Mouse (Mus musculus): ENCODE measurements around the gene Fam72a. TPM values are rescaled to one million over a fixed set of nuclear protein-coding genes. Genes with fewer than 3 reads are reported as not detected.

The Fam72a gene
- total RNA-seq, 2 experiments from 2014 or later, result 1.3 TPM

DNA sequence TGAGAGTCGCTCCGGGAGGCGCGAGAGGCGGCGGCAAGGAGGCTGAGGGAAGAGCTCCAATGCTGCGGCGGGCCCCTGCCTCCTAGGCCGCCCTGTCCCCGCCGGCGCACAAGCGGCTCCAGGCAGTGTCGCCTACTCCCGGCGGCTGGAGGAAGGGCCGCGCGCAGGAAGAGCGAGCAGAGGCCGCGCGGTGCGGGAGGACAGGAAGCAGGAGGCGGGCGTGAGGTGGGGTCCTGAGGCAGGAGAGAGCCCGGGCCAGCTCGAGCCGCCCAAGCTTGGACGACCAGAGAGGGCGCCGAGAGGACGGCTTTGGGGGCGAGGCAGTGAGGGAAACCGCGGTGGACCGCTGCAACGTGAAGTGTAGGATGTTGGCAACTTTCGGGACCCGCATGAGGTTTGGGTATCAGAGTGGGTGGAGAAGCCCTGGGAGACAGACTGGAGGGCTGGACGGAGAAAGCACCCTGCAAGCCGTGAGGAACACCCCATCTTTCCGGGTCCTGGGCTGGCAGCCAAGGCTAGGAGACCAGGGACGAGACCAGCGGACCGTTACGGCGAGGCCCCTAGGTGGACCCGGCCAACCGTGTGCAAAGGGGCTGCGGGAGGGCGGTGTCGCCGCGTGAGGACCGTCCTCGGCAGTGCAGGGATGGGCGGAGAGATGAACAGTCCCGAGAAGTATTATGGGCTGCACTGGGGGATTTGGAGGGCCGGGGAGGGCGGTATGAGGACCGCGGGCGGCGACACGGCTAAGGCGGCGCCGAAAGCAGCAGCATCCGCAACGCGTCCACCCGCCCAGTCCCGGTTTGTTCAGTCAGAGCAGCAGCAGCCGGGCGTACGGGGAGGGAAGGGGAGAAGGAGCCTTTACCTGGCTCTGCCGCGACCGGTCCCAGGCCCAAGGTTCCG, 1.1 kb upstream of the Fam72a start:
- peak in 1 of 2 experiments; percentile 52 for DNase-seq (ENCODE audit: low spot score in 2 of 2)

DNA sequence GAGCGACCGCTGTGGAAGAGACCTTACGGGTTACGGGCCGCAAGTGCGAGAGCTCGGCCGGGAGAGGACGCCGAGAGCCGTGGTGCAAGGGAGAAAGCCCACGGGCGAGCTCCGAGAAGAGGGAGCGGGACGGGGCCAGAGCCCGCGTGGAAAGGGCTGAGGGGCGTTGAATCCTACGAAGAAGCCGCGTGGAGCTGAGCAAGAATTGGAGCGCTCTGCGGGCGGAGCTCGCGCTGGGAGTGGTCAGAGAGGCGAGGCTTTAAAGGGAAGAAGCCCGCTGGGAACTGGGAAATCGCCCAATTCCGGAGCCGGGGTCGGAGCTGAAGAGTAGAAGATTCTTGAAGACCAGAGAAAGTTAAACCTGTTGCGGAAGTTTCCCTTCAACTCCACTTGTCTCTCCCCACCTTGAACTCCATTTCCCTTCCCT, 391 bp downstream of the Fam72a start:
- DNase-seq (ENCODE audit: low spot score in 2 of 2), result peak in 1 of 2 experiments; percentile 39

DNA sequence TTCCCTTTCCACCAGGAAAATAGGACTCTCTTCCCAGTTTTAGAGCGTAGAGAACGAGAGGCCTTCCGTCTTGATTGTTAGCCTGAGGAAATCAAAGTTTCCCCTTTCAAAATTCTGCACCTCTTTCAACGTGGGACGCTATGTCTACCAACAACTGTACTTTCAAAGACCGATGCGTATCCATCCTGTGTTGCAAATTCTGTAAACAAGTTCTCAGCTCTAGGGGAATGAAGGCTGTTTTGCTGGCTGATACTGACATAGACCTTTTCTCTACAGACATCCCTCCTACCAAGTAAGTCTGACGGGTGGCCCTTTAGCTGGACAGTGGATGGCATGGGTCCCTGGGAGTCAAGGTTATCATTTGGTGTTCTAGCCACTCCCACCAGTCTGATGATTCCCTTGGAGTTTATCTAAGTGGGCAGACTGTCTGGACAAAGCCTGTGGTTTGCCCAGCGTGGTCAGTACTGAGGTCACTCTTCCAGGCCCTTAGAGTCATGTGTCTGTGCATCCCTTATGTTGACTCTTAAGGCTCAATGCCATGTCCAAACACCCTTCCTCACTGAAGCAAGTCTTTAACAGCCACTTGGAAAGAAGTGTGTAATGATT, 961 bp downstream of the Fam72a start:
- DNase-seq (ENCODE audit: low spot score in 2 of 2), result no peak

DNA sequence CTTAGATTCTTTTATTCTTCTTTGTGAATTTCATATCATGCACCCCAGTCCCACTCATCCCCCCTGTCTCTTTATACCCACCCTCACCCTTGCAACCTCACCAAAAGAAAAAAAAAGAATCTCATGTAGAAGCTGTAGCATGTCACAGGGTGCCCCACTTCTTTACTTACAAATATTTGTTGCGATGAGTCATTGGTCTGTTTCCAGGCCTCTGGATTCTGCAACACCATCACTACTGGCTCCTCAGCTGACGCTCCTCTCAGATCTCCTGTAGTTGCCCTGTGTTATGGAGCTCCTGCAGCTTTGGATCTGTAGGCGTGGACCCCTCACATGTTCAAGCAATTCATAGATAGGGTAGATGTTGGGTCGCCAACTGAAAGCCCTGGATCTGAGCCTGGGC, 12.1 kb downstream of the Fam72a start:
- DNase-seq (ENCODE audit: low spot score in 2 of 2), result no peak

DNA sequence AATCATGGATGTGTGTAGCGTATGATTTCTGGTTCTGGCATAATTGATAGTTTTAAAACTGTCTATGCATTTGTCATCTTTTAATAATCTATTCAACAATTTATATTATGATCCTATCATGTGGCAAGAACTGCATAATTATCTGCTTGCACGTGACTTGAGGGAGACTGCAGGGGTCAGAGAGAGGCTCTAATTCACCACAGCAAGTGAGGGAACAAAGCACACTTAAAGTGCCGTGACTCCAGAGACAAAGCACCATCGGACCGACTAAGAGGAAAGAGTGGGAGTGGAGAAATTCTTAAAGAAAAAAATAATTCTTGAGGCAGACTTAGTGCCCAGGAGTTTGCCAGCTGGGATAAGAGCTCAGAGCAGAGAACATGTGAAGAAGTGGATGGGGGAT, 13.1 kb downstream of the Fam72a start:
- DNase-seq (ENCODE audit: low spot score in 2 of 2), result no peak

DNA sequence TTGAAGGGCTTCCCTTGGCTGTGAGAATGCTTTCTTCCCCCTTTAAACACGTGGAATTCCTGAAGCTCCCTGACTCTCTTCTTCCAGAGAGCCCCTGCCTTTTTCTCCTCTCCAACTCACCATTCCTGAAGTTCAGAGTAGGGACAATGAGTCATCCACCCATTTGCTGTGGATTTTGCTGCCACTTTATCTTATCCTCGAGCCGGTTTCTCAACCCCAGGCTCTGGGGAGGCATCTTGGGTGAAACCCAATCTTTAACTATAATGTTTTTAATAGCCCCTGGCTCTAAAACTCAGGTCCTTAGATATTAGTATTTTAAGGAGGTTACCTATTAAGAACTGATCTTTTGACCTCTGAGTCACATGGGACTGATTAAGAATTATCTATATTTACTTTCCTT, 13.7 kb downstream of the Fam72a start:
- DNase-seq (ENCODE audit: low spot score in 2 of 2), result no peak

DNA sequence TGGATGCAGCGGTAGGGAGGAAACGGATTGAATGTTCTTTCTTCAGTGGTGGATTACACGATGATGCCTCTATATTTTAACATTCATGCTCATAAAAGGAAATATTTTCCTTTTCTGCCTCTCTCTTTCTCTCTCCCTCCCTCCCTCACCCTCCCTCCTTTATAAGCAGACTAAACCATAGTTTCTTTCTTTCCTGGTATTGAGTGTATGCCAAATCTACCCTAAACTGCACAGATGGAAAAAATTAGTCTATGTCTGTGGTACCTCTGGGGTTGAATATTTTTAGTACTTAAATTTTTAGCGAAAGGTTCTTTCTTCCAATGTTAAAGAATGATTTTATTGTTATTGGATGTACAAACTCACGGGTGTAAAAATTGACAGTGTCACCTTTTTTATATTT, 14.2 kb downstream of the Fam72a start:
- DNase-seq (ENCODE audit: low spot score in 2 of 2), result no peak

DNA sequence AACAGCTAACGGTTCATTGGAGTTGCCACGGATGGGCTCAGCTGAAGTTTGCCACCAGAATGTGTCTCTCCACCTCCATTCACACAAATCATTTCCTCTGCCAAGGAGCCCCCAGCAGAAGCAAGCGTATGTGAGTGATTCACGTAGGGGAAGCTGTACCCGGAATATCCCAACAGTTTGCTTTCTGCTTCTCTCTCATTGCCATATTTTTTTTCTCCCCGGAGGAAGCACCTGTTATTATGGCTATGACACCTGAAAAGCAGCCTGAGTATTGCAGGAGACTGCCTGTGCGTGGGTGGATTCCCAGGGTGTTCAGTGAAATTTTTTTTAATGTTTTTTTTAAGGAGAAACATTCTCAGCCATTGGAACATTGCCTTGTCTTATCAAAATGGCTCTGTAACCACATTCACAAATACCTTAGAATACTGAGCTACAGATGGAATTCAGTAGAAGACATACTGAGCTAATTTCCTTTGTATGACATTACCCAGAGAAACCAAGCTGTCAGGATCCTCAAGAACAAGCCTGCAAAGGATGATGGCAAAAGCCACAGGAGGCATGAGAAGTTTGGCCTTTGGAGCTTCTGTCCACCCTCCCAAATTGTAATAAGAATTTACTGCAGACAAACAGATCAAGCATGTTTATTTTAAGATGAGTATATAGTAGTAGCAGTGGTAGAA, 16.3 kb downstream of the Fam72a start:
- peak in 1 of 2 experiments; percentile 55 for DNase-seq (ENCODE audit: low spot score in 2 of 2)

DNA sequence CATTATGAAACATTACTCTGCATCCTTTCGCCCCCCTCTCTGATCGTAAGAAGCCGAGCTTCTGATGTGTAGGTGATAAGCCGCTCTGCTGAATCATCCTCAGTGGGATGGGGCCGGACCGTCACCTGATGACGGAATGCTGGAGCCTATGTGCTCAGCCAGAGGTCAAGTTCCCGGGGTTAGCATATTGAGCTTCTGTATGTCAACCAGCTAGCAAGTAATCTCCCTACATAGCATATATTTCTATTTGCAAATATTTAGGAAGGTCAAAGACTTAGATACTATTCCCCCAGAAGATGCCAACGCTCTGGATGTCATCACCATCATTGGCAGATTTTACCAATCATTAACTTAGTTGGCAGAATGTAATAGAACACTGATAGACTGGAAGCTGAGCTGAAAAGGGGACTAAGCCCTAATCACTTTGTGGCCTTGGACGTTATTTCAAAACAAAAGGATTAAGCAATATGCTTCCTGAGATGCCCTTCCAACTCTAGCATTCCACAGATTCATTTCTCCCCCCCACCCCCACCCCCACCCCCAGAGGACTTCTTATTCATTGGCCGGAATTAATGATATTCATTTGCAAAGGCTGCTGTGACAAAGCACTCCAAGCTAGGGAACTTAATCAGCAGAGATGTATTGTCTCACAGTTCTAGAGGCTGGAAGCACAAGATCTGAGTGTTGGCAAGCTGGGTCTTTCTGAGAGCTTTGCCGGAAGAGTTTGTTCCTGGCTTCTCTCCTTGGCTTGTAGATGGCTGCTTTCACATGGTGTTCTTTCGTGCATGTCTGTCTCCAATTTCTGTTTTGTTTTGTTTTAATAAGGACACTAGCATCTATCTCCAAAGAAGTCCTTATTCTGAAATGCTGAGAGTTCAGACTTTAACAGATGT, 19.3 kb downstream of the Fam72a start:
- DNase-seq (ENCODE audit: low spot score in 2 of 2), result peak in 1 of 2 experiments; percentile 29

DNA sequence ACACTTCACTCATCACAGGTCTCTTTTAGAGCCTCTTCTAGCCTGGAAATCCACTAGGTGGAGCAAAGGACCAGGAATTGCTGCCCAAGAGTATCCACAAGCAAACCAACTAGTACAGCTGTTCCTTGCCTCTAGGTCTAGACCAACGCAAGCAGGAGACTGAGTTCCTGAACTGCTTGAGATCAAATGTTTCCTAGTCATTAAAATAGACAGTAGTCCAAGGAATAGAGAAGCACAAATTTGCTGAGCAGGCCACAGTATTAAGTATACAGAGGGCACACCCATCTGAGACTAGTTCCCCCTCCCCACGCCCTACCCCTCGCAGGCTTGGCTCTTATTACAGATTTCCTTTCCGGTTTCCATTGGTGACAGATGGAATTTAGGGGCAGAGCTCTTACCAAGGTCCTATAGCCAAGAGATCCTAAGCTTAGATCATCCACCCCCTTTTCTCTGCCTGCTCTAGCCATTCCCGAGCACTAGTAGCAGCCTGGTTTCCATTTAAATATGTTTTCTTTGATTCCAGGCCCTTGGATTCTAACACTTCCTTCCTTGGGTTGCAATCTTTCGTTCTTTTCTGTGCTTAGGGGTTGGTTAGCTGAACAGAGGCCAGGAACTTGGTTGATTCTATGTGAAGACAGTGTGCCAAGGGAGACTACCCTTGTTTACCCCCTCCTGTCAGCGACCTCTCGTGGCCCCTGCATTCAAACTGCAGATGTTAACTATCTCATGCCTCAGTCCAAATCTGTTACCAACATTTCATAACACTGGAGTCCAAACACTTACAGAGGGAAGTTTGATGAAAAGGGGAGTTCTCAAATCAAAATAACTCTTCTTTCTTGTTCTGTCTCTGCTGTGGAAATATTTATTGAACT, 21.0 kb downstream of the Fam72a start:
- peak in 1 of 2 experiments; percentile 69 for DNase-seq (ENCODE audit: low spot score in 2 of 2)

DNA sequence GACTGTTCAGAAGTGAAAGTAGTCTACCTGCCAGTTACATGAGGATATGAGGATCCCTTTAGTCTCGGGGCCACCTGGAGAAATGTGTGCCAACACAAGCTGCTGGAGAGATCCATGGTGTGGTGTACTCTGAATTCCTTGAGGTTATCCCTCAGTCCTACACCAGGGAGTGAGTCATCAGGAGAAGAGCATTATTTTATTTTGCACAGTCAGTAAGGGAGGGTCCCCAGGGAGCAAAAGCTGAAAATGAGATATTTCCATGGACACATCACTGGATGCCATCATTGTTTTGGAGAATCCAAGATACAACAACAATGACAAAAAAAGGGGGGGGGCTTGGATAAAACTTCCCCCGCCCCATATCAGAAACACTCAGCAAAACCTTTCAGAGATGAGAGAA, 24.3 kb downstream of the Fam72a start:
- no peak for DNase-seq (ENCODE audit: low spot score in 2 of 2)

DNA sequence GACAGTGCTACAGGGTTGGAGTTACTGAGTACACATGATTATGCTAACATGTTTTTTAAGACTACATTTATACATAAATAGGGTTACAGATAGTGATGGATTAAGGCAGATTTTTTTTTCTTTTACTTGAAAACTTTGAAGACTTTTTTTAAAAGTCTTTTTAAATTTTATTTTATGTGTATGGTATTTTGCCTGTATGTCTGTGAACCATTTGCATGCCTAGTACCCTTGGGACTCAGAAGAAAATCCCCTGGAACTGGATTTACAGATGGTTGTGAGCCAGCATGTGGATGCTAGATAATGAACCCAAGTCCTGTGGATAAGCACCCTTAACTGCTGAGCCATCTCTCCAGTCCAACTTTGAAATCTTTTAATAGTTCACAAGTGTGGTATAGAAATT, 25.7 kb downstream of the Fam72a start:
- no peak for DNase-seq (ENCODE audit: low spot score in 2 of 2)

DNA sequence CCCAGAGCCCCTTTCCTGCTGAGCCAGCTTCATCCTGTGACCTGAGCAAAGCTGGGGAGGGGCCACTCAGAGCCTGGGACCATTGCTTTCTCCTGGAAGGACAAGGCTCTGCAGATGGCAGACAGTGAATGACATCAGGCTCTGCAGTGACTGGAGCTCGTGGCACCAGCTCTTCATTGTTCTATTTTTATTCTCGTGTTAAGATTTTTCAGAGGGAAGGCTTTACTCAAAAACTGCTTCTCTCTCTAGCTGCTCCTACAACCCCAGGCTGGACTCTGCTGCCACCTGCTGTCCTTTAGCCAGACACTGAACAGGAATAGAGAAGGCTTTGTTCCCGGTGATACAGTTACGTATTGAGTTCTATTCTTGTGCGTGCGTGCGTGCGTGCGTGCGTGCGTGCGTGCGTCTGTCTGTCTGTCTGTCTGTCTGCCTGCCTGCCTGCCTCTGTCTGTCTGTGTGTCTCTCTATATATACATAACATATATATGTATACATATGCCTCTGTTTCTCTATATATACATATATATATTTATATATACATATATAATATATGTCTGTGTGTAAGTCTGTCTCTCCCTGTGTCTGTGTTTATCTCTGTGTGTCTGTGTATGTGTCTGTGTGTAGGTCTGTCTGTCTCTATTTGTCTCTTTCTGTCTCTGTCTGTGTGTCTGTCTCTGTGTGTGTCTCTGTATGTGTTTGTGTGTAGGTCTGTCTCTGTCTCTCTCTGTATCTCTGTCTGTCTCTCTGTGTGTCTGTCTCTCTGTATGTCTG, 27.5 kb downstream of the Fam72a start:
- peak; percentile 67 to 90 for DNase-seq (ENCODE audit: low spot score in 2 of 2)

DNA sequence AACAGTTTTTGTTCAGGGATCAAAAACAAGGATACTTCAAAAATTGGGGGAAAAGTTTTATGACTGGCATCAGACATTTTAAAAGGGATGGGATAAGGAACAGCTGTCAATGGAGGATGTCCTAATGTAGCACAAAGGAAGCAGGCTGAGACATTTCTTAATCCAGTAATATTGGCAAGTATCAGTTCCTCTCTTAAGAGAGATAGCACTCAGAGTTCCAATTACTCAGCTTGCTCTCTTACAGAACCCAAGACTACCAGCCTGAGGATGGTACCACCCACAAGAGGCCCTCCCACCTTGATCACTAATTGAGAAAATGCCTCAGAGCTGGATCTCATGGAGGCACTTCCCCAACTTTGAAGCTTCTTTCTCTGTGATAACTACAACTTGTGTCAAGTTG, 32.8 kb downstream of the Fam72a start:
- no peak for DNase-seq (ENCODE audit: low spot score in 2 of 2)

DNA sequence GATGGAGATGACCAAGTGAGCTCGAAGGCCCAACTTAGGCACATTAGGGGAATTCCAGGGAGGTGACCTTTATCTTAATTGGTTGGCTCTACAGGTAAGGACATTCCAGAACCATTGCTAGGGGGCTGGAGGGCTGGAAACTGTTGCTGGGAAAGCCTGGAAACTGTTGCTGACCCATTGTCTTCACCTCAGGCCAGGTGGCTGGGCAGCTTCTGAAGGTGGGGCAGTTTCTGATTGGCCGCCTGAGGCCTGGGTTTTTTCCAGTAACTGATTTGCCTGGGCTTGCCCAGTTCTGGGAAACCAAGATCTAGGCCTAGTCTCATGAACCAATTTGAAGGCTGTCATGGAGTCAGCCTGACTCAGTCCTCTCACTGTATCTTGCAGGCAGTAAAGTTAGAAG, 34.4 kb downstream of the Fam72a start:
- DNase-seq (ENCODE audit: low spot score in 2 of 2), result no peak

DNA sequence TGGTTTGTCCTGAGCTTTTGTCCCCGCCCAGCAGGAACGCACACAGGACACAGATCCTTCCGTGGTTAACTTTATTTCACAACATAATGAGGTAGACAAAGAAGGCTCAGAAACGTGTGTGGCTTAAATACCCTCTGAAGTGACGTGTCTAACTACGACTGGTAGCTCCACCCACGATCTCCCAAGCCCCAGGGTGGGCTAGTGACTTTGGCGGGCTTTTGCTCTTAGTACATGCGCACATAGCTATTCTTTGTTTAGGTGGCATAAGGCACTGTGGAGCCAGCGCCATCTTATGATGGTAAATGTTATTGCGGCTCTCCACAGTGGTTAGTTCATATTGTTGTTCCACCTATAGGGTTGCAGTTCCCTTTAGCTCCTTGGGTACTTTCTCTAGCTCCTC, 38.4 kb downstream of the Fam72a start:
- DNase-seq (ENCODE audit: low spot score in 2 of 2), result peak in 1 of 2 experiments; percentile 27

DNA sequence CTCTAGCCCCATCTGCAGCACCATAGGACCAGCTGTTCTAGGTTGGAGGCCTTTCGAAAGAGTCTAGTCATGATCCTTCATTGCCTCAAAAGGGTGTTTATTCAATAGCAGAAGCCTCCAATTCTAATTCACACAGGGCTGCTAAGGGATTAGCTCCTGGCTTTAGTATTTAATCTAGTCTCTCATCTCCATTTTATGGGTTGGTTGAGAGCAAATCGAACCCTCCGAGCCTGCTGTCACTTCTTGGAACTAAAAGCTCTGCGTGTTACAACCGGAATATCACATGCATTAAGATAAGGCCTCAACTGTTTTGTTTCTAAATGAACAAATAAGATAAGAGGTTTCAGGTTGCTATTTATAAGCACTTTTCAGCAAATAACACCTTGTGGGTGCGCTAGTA, 42.0 kb downstream of the Fam72a start:
- DNase-seq (ENCODE audit: low spot score in 2 of 2), result no peak

DNA sequence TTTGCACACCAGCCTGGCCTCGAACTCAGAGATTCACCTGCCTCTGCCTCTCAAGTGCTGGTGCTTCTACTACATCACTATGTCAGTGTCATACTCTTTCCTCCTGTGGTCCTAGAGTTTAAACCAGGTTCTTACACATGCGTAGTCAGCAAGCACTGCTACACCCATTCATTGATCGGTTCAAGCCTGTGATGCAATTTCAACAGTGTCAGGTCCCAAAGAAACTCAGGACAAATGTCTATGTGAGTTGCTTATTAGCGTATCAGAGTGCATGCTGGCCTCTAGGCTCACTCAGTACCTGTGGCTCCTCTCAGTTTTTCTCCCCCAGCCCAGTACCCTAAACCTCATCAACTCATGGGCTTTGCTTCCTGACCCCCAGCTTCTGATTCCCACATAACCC, 42.7 kb downstream of the Fam72a start:
- no peak for DNase-seq (ENCODE audit: low spot score in 2 of 2)

DNA sequence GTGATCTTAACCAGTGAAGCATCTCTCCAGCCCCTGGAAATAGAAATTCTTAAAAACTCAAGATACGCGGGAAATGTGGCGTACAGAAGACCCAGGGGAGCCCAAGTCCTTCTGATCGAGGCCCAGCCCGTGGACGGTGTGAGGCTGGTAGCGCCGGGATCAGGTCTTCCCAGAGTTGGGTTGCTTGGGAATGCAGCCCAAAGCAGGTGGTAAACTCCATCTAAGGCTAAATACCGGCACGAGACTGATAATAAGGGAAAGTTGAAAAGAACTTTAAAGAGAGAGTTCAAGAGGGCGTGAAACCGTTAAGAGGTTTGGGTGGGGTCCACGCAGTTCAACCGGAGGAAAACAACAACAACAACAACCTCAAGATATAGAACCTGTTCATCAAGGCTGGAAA, 46.0 kb downstream of the Fam72a start:
- no peak for DNase-seq (ENCODE audit: low spot score in 2 of 2)

Data from layer of hippocampus, adult 18-20 months (tissue).